Mouse (Mus musculus): ENCODE measurements around the gene Kcnj4. TPM values are rescaled to one million over a fixed set of nuclear protein-coding genes. Genes with fewer than 3 reads are reported as not detected.

Kcnj4 gene
- polyA plus RNA-seq, 1 experiment from 2014 or later = not detected

GRCm38 (mm10) chr15:79509998-79510397 is 5.0 kb upstream of the Kcnj4 start:
- WGBS = 40% methylated on average over 6 of the region's 6 CpGs
- no peak overlapping the region for H3K9ac ChIP-seq
- no peaks in the 10 kb centered on the region for H3K9me3 ChIP-seq
- no peak overlapping the region for H3K27ac ChIP-seq
- H3K36me3 ChIP-seq = no peaks in the 10 kb centered on the region
- H3K4me1 ChIP-seq = peaks cover 19% of the 10 kb centered on the region
- no peak overlapping the region for H3K4me2 ChIP-seq
- H3K4me3 ChIP-seq (replicated peaks) = no peak overlapping the region
- ATAC-seq (ENCODE audit: insufficient read depth, low FRiP score, low read depth) = no peak
- H3K27me3 ChIP-seq (replicated peaks) = peaks cover 72% of the 10 kb centered on the region

DNA sequence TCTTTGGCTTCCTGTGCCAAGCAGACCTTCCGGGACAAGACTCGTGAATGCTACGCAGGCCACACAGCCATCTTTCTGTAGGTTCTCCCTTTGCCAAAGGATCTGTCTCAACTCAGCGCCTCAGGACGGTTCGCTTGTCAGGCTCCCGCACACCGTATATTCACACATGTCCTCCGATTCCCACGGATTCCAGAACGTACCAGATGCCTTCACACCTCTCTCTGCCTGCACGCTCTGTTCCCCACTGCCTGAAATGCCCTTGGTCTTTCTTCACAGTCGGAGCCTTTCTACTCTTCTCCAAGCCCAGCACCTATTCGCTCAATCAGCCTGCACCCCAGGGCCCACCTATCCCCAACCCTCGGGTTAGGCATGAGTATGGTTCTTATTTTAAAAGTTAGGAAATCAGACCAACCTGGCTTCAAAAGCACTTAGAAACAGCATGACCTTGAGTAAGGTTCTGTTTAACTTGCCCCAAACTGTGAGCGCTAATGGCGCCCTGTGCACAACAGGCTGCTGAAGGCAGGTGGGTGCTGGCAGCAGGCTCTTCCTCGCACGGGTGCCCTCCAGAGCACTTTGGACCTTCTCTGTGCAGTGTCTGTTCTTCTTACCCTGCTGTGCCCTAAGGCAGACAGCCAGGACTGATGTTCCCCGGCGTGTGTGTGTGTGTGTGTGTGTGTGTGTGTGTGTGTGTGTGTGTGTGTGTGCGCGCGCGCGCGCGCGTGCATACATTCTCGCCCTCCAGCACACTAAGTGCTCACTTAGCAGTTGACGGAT is 2.2 kb upstream of the Kcnj4 start:
- Histone ChIP-seq H3K27ac (no peak overlapping the region), H3K4me3 (replicated peaks) (no peak overlapping the region), H3K4me2 (no peak overlapping the region), H3K27me3 (replicated peaks) (peaks cover 80% of the 10 kb centered on the region), H3K9ac (no peak overlapping the region), H3K4me1 (peaks cover 22% of the 10 kb centered on the region), H3K9me3 (no peaks in the 10 kb centered on the region), H3K36me3 (no peaks in the 10 kb centered on the region)
- no peak for ATAC-seq (ENCODE audit: insufficient read depth, low FRiP score, low read depth)
- 48% methylated on average over 31 of the region's 31 CpGs for WGBS

DNA sequence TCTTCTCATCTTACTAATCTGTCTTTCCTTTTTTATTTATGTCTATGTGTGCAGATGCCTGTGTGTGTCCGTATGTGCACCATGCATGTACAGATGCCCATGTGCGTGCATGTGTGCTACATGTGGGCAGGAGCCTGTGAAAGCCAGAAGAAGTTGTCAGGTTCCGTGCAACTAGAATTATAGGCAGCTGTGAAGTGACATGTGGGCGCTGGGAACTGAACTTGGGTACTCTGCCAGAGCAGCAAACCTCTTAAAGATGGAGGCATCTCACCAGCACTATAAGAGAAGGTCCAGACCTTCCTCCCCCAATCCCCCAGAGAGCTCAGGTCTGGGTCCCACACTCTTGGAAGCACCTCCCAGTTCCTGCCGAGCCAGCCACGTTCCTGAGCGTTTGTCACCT is 1.4 kb upstream of the Kcnj4 start:
- Histone ChIP-seq H3K4me3 (replicated peaks) (peak overlapping the region; percentile 57; the same call in 1 of the 2 replicates), H3K9ac (no peak overlapping the region), H3K4me2 (peak overlapping the region; percentile 100), H3K4me1 (peaks cover 21% of the 10 kb centered on the region), H3K27ac (no peak overlapping the region), H3K36me3 (no peaks in the 10 kb centered on the region), H3K9me3 (no peaks in the 10 kb centered on the region), H3K27me3 (replicated peaks) (peaks cover 84% of the 10 kb centered on the region)
- 30% methylated on average over 7 of the region's 7 CpGs for WGBS
- no peak for ATAC-seq (ENCODE audit: insufficient read depth, low FRiP score, low read depth)

- peak overlapping the region; percentile 29 for H3K9ac ChIP-seq
- 0% methylated on average over 47 of the region's 71 CpGs for WGBS
- peak; percentile 45 for ATAC-seq (ENCODE audit: insufficient read depth, low FRiP score, low read depth)
These were observed 709 bp upstream of the Kcnj4 start for GRCm38 (mm10) chr15:79505616-79506283.

GRCm38 (mm10) chr15:79503438-79503837 is 1.6 kb downstream of the Kcnj4 start:
- H3K4me3 ChIP-seq (replicated peaks) = no peak overlapping the region
- H3K9ac ChIP-seq = no peak overlapping the region
- H3K36me3 ChIP-seq = no peaks in the 10 kb centered on the region
- 69% methylated on average over 5 of the region's 5 CpGs for WGBS
- no peak overlapping the region for H3K4me2 ChIP-seq
- no peaks in the 10 kb centered on the region for H3K9me3 ChIP-seq
- H3K27me3 ChIP-seq (replicated peaks) = peaks cover 68% of the 10 kb centered on the region
- H3K27ac ChIP-seq = no peak overlapping the region
- peaks cover 18% of the 10 kb centered on the region for H3K4me1 ChIP-seq
- ATAC-seq (ENCODE audit: insufficient read depth, low FRiP score, low read depth) = no peak

More at GRCm38 (mm10) chr15:79505616-79506283, 709 bp upstream of the Kcnj4 start:
- peaks cover 18% of the 10 kb centered on the region for H3K4me1 ChIP-seq
- H3K4me3 ChIP-seq (replicated peaks) = peak overlapping the region; percentile 57
- H3K36me3 ChIP-seq = no peaks in the 10 kb centered on the region
- no peak overlapping the region for H3K27ac ChIP-seq
- no peaks in the 10 kb centered on the region for H3K9me3 ChIP-seq
- peak overlapping the region; percentile 100 for H3K4me2 ChIP-seq
- H3K27me3 ChIP-seq (replicated peaks) = peaks cover 80% of the 10 kb centered on the region

DNA sequence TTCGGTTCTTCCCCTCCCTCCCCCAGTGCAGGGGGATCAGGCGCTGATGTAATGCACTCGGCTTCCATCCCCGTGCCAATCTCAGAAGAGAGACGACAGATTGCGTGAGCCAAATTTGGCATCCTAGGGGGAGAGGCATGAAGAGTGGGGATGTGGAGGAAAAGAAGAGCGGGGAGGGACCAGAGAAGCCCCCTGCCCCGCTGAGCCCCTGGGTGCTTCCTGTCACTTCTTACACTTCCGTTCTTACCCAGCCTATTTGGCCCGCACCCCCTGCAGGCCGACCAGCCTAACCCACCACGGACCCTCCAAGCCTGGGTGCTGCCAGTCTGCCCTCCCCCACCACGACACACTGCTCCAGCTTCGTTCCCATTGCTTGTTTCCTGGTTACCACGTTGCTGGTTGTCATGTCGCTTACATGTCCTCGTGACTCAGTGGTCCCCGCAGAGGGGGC is 2.1 kb downstream of the Kcnj4 start:
- no peak overlapping the region for H3K9ac ChIP-seq
- H3K4me1 ChIP-seq = peaks cover 18% of the 10 kb centered on the region
- H3K9me3 ChIP-seq = no peaks in the 10 kb centered on the region
- H3K27me3 ChIP-seq (replicated peaks) = peaks cover 62% of the 10 kb centered on the region
- no peak overlapping the region for H3K27ac ChIP-seq
- no peak overlapping the region for H3K4me2 ChIP-seq
- ATAC-seq (ENCODE audit: insufficient read depth, low FRiP score, low read depth) = no peak
- no peaks in the 10 kb centered on the region for H3K36me3 ChIP-seq
- no peak overlapping the region for H3K4me3 ChIP-seq (replicated peaks)
- 12% methylated on average over 18 of the region's 18 CpGs for WGBS

- H3K27ac ChIP-seq = no peak overlapping the region
- H3K27me3 ChIP-seq (replicated peaks) = peaks cover 38% of the 10 kb centered on the region
- WGBS = 74% methylated on average over 17 of the region's 17 CpGs
- no peaks in the 10 kb centered on the region for H3K9me3 ChIP-seq
- H3K9ac ChIP-seq = no peak overlapping the region
- no peak overlapping the region for H3K4me2 ChIP-seq
- no peak for ATAC-seq (ENCODE audit: insufficient read depth, low FRiP score, low read depth)
- no peaks in the 10 kb centered on the region for H3K36me3 ChIP-seq
- H3K4me3 ChIP-seq (replicated peaks) = no peak overlapping the region
- peaks cover 10% of the 10 kb centered on the region; the same call in 1 of the 2 replicates for H3K4me1 ChIP-seq
These were observed 4.9 kb downstream of the Kcnj4 start for GRCm38 (mm10) chr15:79500110-79500509.

- no peak overlapping the region for H3K9ac ChIP-seq
- no peaks in the 10 kb centered on the region for H3K36me3 ChIP-seq
- 0 out of 2 replicates have a peak, but pooled peaks cover 4% of the 10 kb centered on the region for H3K27me3 ChIP-seq (replicated peaks)
- no peak overlapping the region for H3K4me2 ChIP-seq
- WGBS = 38% methylated on average over 18 of the region's 18 CpGs
- H3K4me1 ChIP-seq = no peaks in the 10 kb centered on the region
- H3K4me3 ChIP-seq (replicated peaks) = no peak overlapping the region
- H3K9me3 ChIP-seq = no peaks in the 10 kb centered on the region
- H3K27ac ChIP-seq = no peak overlapping the region
- no peak for ATAC-seq (ENCODE audit: insufficient read depth, low FRiP score, low read depth)
These were observed 11.5 kb downstream of the Kcnj4 start for GRCm38 (mm10) chr15:79493527-79493926.

DNA sequence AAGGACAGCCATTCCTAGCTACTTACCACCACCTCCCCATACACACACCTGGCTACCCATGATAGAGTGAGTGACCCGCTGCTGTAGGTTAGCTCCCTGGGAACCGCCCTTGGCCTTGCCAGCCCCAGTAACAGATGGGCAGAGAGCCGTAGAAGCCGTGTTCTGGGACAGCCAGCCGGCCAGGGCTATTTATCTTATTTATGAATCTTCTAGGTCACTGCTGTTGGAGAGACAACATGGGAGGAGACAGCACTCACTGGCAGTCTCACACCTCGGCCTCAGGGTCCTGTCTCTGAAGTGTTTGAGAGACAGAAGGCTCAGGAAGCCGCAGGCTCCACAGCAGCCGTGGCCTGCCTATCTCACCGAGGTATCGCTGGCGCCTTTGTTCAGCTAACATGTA is 15.6 kb downstream of the Kcnj4 start:
- ATAC-seq (ENCODE audit: insufficient read depth, low FRiP score, low read depth) = no peak
- Histone ChIP-seq H3K9ac (no peak overlapping the region), H3K27ac (no peak overlapping the region), H3K27me3 (replicated peaks) (0 out of 2 replicates have a peak, but pooled peaks cover 4% of the 10 kb centered on the region), H3K4me1 (no peaks in the 10 kb centered on the region), H3K9me3 (no peaks in the 10 kb centered on the region), H3K36me3 (no peaks in the 10 kb centered on the region), H3K4me3 (replicated peaks) (no peak overlapping the region), H3K4me2 (no peak overlapping the region)
- 64% methylated on average over 11 of the region's 11 CpGs for WGBS

DNA sequence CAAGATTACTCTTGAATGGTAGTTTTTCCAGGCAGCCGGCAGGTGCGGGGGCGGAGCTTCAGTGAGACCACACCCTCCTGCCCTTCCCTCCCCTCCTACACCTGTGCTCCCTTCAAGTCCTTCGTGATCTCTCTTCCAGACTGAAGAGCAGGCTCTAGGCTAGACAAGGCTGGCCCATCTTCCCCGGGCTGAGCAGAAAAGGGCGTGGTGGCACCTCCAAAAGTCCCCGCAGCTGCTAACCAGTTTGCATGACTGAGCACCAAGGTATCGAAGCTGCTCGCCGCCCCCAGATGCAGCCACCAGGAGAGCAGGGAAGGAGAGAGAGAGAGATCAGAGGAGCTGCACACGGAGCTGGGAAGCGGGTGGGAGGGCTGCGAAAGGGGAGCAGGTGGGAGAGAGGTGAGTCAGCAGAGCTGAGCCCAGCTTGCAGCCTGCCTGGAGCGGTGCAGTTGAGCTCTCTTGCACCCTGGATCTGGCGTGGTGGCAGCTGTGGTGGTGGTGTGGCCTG is 23.8 kb downstream of the Kcnj4 start:
- WGBS = 12% methylated on average over 15 of the region's 15 CpGs
- Histone ChIP-seq H3K36me3 (no peaks in the 10 kb centered on the region), H3K4me1 (no peaks in the 10 kb centered on the region), H3K9ac (no peak overlapping the region), H3K27me3 (replicated peaks) (0 out of 2 replicates have a peak, but pooled peaks cover 4% of the 10 kb centered on the region), H3K9me3 (no peaks in the 10 kb centered on the region), H3K27ac (no peak overlapping the region), H3K4me3 (replicated peaks) (no peak overlapping the region), H3K4me2 (peak overlapping the region; percentile 36; the same call in 1 of the 2 replicates)
- ATAC-seq (ENCODE audit: insufficient read depth, low FRiP score, low read depth) = no peak

DNA sequence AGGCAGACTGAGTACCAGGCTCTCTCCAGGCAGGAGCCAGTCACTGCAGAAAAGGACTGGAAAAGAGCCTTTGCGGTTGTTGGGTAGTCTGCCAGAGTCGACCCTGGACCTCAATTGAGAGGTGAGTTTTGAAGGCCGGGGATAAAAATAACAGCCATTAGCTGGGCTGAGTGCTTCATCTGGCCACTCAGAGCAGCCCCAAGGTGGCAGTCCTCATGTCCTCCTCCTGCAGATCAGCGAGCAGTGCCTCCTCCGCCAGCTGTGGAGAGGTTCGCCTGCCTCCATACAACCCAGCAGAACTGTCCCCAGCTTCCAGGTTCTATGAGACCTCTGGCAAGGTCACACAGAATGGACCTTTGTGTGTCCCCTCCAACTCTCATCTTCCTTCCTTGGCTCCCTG is 27.8 kb downstream of the Kcnj4 start:
- H3K36me3 ChIP-seq = no peaks in the 10 kb centered on the region
- H3K27ac ChIP-seq = no peak overlapping the region
- WGBS = 48% methylated on average over 6 of the region's 6 CpGs
- H3K4me2 ChIP-seq = no peak overlapping the region
- 0 out of 2 replicates have a peak, but pooled peaks cover 4% of the 10 kb centered on the region for H3K27me3 ChIP-seq (replicated peaks)
- H3K9ac ChIP-seq = no peak overlapping the region
- no peaks in the 10 kb centered on the region for H3K4me1 ChIP-seq
- H3K4me3 ChIP-seq (replicated peaks) = no peak overlapping the region
- H3K9me3 ChIP-seq = no peaks in the 10 kb centered on the region
- ATAC-seq (ENCODE audit: insufficient read depth, low FRiP score, low read depth) = no peak
